Mouse (Mus musculus): ENCODE results near the gene Ccnf. TPM values are rescaled to one million over a fixed set of nuclear protein-coding genes. Genes with fewer than 3 reads are reported as not detected.

Gene Ccnf
- polyA plus RNA-seq, 1 experiment from 2014 or later = 67.1 TPM

DNA sequence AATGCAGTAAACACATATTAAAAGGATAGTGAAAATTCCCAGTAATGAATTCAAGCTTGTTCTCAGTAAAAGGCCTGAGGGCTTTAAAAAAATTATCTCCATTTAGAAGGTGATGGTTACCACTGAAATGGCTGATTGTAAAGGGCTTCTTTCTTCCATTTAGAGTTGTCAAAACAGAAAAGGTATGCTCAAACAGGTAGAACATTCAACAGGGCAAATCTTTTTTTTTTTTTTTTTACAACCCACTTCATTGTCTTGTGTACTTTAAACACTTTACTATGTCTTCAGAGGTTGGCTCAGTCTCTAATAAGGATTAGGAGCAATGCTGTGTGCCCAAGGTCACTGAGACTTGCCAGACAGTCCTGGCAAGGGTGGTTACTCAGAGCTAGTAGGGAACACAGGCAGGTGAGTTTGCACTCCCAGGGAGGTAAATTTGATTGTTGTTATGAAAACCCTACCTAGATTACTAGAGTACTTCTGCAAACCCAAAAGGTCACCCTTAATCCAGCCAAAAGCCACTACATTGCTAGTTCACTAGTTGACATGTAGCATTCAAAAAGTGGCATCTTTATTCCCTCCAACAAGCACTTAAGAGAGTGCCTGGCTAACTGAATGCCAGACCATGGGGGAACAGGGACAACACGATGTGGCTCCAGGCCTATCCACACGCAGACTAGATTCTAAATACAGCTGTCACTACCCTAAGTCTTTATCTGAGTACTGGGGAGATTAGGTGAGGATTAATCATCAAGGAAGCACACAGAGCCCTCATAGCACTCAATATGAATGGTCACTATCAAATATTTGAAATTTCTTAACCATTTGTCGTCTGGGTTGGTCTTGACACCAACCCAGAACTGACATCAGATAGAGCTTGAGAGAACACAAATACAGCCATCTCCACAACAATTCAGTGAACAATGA lies 47.4 kb downstream of the Ccnf start:
- peak overlapping the region; percentile 89 for H3K4me2 ChIP-seq (replicated peaks; ENCODE audit: low read depth, low read length)
- no peaks in the 10 kb centered on the region for H3K36me3 ChIP-seq (ENCODE audit: control insufficient read depth, insufficient read depth, low read length)
- H3K4me1 ChIP-seq (ENCODE audit: control insufficient read depth, insufficient read depth, low read length) = peaks cover 42% of the 10 kb centered on the region
- ATAC-seq (ENCODE audit: insufficient number of reproducible peaks, insufficient read depth, low FRiP score, low read depth) = no peak
- WGBS = 58% methylated on average over 3 of the region's 3 CpGs
- H3K4me3 ChIP-seq (ENCODE audit: low read depth, low read length) = peak overlapping the region; percentile 59
- H3K27ac ChIP-seq (ENCODE audit: low read length) = no peak overlapping the region
- H3K9ac ChIP-seq (replicated peaks; ENCODE audit: low read depth, low read length) = no peak overlapping the region
- H3K27me3 ChIP-seq (ENCODE audit: control insufficient read depth, insufficient read depth, low read length) = no peaks in the 10 kb centered on the region
- no peaks in the 10 kb centered on the region for H3K9me3 ChIP-seq (ENCODE audit: control insufficient read depth, low read depth, low read length)

DNA sequence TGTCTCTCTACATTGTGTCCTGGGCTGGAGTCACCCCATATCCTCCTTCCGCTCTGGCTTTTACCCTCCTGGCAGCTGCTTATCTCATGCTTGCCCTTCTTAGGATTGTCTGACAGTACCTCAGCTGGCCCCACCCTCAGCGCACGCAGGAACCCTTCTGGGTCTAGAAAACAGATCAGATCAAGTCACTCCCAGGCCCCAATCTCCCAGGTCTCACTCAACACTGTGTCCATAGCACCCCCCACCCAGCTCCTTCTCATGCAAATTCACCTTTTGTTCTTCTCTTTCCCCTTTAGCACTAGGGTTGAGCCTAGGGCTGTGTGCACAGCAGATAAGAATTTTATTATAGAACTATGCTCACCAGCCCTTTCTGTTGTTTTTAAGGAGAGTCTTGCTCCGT lies 48.2 kb downstream of the Ccnf start:
- H3K4me2 ChIP-seq (replicated peaks; ENCODE audit: low read depth, low read length) = no peak overlapping the region
- 52% methylated on average over 4 of the region's 4 CpGs for WGBS
- no peaks in the 10 kb centered on the region for H3K27me3 ChIP-seq (ENCODE audit: control insufficient read depth, insufficient read depth, low read length)
- H3K9me3 ChIP-seq (ENCODE audit: control insufficient read depth, low read depth, low read length) = no peaks in the 10 kb centered on the region
- peaks cover 34% of the 10 kb centered on the region for H3K4me1 ChIP-seq (ENCODE audit: control insufficient read depth, insufficient read depth, low read length)
- no peak overlapping the region for H3K27ac ChIP-seq (ENCODE audit: low read length)
- H3K36me3 ChIP-seq (ENCODE audit: control insufficient read depth, insufficient read depth, low read length) = no peaks in the 10 kb centered on the region
- no peak overlapping the region for H3K4me3 ChIP-seq (ENCODE audit: low read depth, low read length)
- ATAC-seq (ENCODE audit: insufficient number of reproducible peaks, insufficient read depth, low FRiP score, low read depth) = no peak; the same call in 1 of the 2 replicates
- H3K9ac ChIP-seq (replicated peaks; ENCODE audit: low read depth, low read length) = no peak overlapping the region

DNA sequence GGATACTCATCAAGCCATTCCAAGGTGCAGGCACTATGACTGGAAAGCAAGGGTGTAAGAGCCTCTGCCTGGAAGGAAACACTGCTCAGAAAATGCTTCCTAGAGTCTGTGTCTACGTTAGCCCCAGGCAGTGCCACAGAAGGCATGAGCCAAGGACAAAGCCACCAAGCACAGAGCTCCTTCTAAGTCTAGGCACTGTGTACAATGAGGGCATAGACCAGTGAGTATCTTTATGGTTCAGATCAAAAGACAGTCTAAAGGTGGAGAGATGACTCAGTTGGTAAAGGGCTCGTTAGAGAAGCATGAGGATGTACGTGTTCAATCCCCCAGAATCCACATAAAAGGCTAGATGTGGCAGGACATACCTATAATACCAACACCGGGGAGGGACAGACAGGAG lies 50.2 kb downstream of the Ccnf start:
- peaks cover 17% of the 10 kb centered on the region for H3K4me1 ChIP-seq (ENCODE audit: control insufficient read depth, insufficient read depth, low read length)
- no peak for ATAC-seq (ENCODE audit: insufficient number of reproducible peaks, insufficient read depth, low FRiP score, low read depth)
- no peaks in the 10 kb centered on the region for H3K27me3 ChIP-seq (ENCODE audit: control insufficient read depth, insufficient read depth, low read length)
- H3K9me3 ChIP-seq (ENCODE audit: control insufficient read depth, low read depth, low read length) = no peaks in the 10 kb centered on the region
- H3K4me3 ChIP-seq (ENCODE audit: low read depth, low read length) = no peak overlapping the region
- H3K36me3 ChIP-seq (ENCODE audit: control insufficient read depth, insufficient read depth, low read length) = no peaks in the 10 kb centered on the region
- H3K4me2 ChIP-seq (replicated peaks; ENCODE audit: low read depth, low read length) = no peak overlapping the region
- H3K9ac ChIP-seq (replicated peaks; ENCODE audit: low read depth, low read length) = no peak overlapping the region
- 80% methylated on average over 4 of the region's 4 CpGs for WGBS
- no peak overlapping the region for H3K27ac ChIP-seq (ENCODE audit: low read length)

DNA sequence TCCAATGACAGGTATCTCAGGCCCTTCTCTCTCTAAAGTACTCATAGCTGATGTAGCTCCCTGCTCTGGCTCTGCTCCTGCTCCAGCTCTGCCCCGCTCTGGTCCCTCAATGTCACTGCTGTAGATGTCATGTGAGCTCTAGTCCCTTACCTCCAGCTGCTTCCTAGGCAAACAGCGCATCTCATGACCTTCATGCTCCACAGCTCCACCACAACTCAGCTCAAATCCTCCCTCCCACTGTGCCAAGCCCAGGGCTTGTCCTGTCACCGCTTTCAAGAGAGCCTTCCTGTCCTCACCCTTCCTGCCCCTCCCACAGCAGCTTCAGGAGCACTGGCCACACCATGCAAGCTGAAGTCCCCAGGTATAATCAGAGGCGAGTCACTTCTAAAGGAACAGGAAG lies 51.5 kb downstream of the Ccnf start:
- Histone ChIP-seq H3K9me3 (ENCODE audit: control insufficient read depth, low read depth, low read length) (no peaks in the 10 kb centered on the region), H3K4me2 (replicated peaks; ENCODE audit: low read depth, low read length) (no peak overlapping the region), H3K4me1 (ENCODE audit: control insufficient read depth, insufficient read depth, low read length) (peaks cover 9% of the 10 kb centered on the region), H3K27me3 (ENCODE audit: control insufficient read depth, insufficient read depth, low read length) (no peaks in the 10 kb centered on the region), H3K4me3 (ENCODE audit: low read depth, low read length) (no peak overlapping the region), H3K36me3 (ENCODE audit: control insufficient read depth, insufficient read depth, low read length) (no peaks in the 10 kb centered on the region), H3K9ac (replicated peaks; ENCODE audit: low read depth, low read length) (no peak overlapping the region), H3K27ac (ENCODE audit: low read length) (no peak overlapping the region)
- no peak for ATAC-seq (ENCODE audit: insufficient number of reproducible peaks, insufficient read depth, low FRiP score, low read depth)
- WGBS = 57% methylated on average over 4 of the region's 4 CpGs

DNA sequence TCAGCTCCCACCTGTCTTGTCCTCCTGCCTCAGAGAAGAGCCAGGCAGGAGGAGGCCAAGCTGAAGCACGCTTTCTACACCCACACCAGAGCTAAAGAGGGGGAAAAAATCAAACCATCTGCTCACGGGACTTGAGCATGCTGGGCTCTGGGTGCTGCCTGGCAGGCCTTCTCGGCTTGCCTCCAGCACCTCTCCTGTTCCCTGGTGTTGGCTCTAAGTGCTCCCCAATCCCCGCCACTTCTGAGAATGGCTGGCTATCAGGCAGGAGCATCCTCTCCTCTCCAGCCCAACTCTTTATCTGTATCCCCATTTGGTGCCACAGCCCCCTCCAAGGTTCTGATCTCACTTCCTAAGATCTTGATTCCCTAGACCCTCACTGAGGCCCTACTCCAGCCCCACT lies 52.0 kb downstream of the Ccnf start:
- Histone ChIP-seq H3K9me3 (ENCODE audit: control insufficient read depth, low read depth, low read length) (no peaks in the 10 kb centered on the region), H3K4me1 (ENCODE audit: control insufficient read depth, insufficient read depth, low read length) (peaks cover 6% of the 10 kb centered on the region; the same call in 1 of the 2 replicates), H3K27me3 (ENCODE audit: control insufficient read depth, insufficient read depth, low read length) (no peaks in the 10 kb centered on the region), H3K4me3 (ENCODE audit: low read depth, low read length) (no peak overlapping the region), H3K36me3 (ENCODE audit: control insufficient read depth, insufficient read depth, low read length) (no peaks in the 10 kb centered on the region), H3K9ac (replicated peaks; ENCODE audit: low read depth, low read length) (no peak overlapping the region), H3K4me2 (replicated peaks; ENCODE audit: low read depth, low read length) (no peak overlapping the region), H3K27ac (ENCODE audit: low read length) (no peak overlapping the region)
- ATAC-seq (ENCODE audit: insufficient number of reproducible peaks, insufficient read depth, low FRiP score, low read depth) = no peak
- 79% methylated on average over 4 of the region's 4 CpGs for WGBS

DNA sequence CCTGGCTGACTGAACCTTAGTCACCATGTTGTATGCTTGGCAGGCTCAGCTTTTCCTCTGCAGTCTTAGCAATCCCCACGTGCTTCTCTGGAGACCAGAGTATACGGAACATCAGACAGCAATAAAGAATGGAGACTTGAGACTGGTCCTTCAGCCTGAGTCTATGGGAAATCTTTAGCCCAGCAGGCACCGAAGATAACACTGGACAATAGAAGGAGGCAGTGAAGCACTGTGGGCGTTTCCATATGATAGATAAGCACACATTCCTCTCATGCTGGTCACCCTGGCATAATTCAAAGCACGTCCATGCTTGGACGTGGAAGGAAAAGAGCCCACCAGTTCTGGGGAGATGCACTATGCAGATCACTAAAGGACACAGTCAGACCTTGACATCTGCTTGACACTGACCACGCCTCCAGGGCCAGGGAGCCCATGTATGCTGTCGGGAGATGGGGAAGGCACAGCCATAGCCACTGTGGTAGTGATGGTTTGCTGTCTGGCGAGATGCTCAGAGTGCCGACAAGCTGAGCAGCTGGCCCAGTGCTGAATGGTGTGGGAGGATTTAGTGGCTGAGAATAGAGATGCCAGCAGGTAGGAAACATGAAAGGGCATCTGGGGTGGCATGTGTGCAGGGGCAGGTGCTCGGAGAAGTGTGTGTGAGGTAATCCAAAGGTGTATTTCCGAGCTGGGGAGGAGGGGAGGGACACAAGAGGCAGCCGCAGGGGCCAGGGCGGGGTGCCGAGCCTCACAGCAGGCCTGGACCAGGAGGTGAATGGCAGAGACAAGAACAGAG lies 54.1 kb downstream of the Ccnf start:
- no peak overlapping the region for H3K4me3 ChIP-seq (ENCODE audit: low read depth, low read length)
- no peak for ATAC-seq (ENCODE audit: insufficient number of reproducible peaks, insufficient read depth, low FRiP score, low read depth)
- no peak overlapping the region for H3K27ac ChIP-seq (ENCODE audit: low read length)
- H3K9ac ChIP-seq (replicated peaks; ENCODE audit: low read depth, low read length) = no peak overlapping the region
- H3K4me1 ChIP-seq (ENCODE audit: control insufficient read depth, insufficient read depth, low read length) = no peaks in the 10 kb centered on the region
- WGBS = 56% methylated on average over 15 of the region's 15 CpGs
- H3K36me3 ChIP-seq (ENCODE audit: control insufficient read depth, insufficient read depth, low read length) = no peaks in the 10 kb centered on the region
- H3K9me3 ChIP-seq (ENCODE audit: control insufficient read depth, low read depth, low read length) = no peaks in the 10 kb centered on the region
- no peaks in the 10 kb centered on the region for H3K27me3 ChIP-seq (ENCODE audit: control insufficient read depth, insufficient read depth, low read length)
- H3K4me2 ChIP-seq (replicated peaks; ENCODE audit: low read depth, low read length) = no peak overlapping the region

DNA sequence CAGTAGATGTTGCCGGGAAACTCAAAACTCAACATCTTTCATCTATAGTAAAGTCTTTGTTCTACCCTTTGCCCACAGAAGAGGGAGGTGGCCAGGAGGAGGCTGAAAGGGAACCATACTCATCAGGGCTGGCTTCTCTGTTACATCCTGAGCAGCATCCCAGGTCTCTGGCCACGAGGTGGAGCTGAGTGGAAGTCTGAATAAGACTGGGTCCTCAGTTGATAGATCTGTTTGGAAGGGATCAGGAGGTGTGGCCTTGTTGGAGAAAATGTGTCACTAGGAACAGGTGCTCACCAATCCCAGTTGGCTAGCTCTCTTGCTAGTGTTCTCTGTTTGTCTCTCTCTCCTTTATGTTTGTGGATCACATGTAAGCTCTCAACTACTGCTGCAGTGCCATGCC lies 55.9 kb downstream of the Ccnf start:
- no peaks in the 10 kb centered on the region for H3K36me3 ChIP-seq (ENCODE audit: control insufficient read depth, insufficient read depth, low read length)
- no peak overlapping the region for H3K27ac ChIP-seq (ENCODE audit: low read length)
- H3K4me2 ChIP-seq (replicated peaks; ENCODE audit: low read depth, low read length) = no peak overlapping the region
- no peak for ATAC-seq (ENCODE audit: insufficient number of reproducible peaks, insufficient read depth, low FRiP score, low read depth)
- H3K9ac ChIP-seq (replicated peaks; ENCODE audit: low read depth, low read length) = no peak overlapping the region
- 53% methylated on average over 2 of the region's 2 CpGs for WGBS
- no peak overlapping the region for H3K4me3 ChIP-seq (ENCODE audit: low read depth, low read length)
- no peaks in the 10 kb centered on the region for H3K4me1 ChIP-seq (ENCODE audit: control insufficient read depth, insufficient read depth, low read length)
- no peaks in the 10 kb centered on the region for H3K27me3 ChIP-seq (ENCODE audit: control insufficient read depth, insufficient read depth, low read length)
- H3K9me3 ChIP-seq (ENCODE audit: control insufficient read depth, low read depth, low read length) = no peaks in the 10 kb centered on the region

DNA sequence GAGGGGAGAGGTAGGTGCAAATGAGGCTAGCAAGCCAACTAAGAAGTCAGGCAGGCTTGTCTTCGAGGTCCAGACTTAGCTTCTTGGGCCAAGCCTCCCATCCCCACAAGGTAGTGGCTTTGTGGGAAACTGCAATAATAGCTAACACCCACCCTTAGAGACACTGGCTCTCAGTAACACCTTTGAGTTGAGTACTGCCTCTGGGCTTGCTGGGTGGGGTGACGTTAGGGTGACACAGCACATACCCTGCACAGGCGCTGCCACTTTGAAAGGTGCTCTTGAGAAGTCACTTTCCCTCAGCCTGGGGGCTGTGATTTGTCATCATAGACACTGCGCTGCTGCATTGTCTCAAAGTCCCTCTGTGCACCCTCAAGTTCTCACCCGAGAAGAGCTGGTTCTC lies 57.5 kb downstream of the Ccnf start:
- Histone ChIP-seq H3K9ac (replicated peaks; ENCODE audit: low read depth, low read length) (no peak overlapping the region), H3K36me3 (ENCODE audit: control insufficient read depth, insufficient read depth, low read length) (no peaks in the 10 kb centered on the region), H3K9me3 (ENCODE audit: control insufficient read depth, low read depth, low read length) (no peaks in the 10 kb centered on the region), H3K4me1 (ENCODE audit: control insufficient read depth, insufficient read depth, low read length) (no peaks in the 10 kb centered on the region), H3K27me3 (ENCODE audit: control insufficient read depth, insufficient read depth, low read length) (no peaks in the 10 kb centered on the region), H3K4me3 (ENCODE audit: low read depth, low read length) (no peak overlapping the region), H3K4me2 (replicated peaks; ENCODE audit: low read depth, low read length) (no peak overlapping the region), H3K27ac (ENCODE audit: low read length) (no peak overlapping the region)
- no peak for ATAC-seq (ENCODE audit: insufficient number of reproducible peaks, insufficient read depth, low FRiP score, low read depth)
- WGBS = 82% methylated on average over 5 of the region's 5 CpGs

All from stomach, embryonic 14.5 days (tissue).